Mouse (Mus musculus): ENCODE data around the gene Lmo2. TPM values are rescaled to one million over a fixed set of nuclear protein-coding genes. Genes with fewer than 3 reads are reported as not detected.

The Lmo2 gene
- polyA plus RNA-seq, 1 experiment from 2014 or later: 15.7 TPM

Other genes starting within 250 kb of the Lmo2 start
- gene Nat10, start 196.7 kb upstream of the Lmo2 start, polyA plus RNA-seq (2016; fragmentation: Nextera tagmentation; extraction: Ambion mirVana): 31.5 and 35.4 TPM in 2 replicates
- 533 and 550 TPM in 2 replicates for gene Caprin1, start 160.3 kb upstream of the Lmo2 start, polyA plus RNA-seq (2016; fragmentation: Nextera tagmentation; extraction: Ambion mirVana)
- gene Fbxo3, start 69.7 kb downstream of the Lmo2 start, polyA plus RNA-seq (2016; fragmentation: Nextera tagmentation; extraction: Ambion mirVana): 44.4 and 44.9 TPM in 2 replicates
- gene 4931422A03Rik, start 70.4 kb downstream of the Lmo2 start, polyA plus RNA-seq (2016; fragmentation: Nextera tagmentation; extraction: Ambion mirVana): 1.1 and 1.6 TPM in 2 replicates
- gene Gm10912, start 107.8 kb downstream of the Lmo2 start, polyA plus RNA-seq (2016; fragmentation: Nextera tagmentation; extraction: Ambion mirVana): not detected in 2 replicates
- not detected in 2 replicates for gene Gm10799, start 110.6 kb downstream of the Lmo2 start, polyA plus RNA-seq (2016; fragmentation: Nextera tagmentation; extraction: Ambion mirVana)
- gene Cd59b, start 111.9 kb downstream of the Lmo2 start, polyA plus RNA-seq (2016; fragmentation: Nextera tagmentation; extraction: Ambion mirVana): 4.1 and 4.4 TPM in 2 replicates
- 21.7 and 22.4 TPM in 2 replicates for gene Cd59a, start 137.8 kb downstream of the Lmo2 start, polyA plus RNA-seq (2016; fragmentation: Nextera tagmentation; extraction: Ambion mirVana)
- not detected in 2 replicates for gene A930018P22Rik, start 164.8 kb downstream of the Lmo2 start, polyA plus RNA-seq (2016; fragmentation: Nextera tagmentation; extraction: Ambion mirVana)

Measured in embryonic facial prominence, embryonic 10.5 days (tissue).